Mouse (Mus musculus) neural tube, embryonic 13.5 days (tissue): Measurements from ENCODE around the gene Sorcs2. TPM values are rescaled to one million over a fixed set of nuclear protein-coding genes. Genes with fewer than 3 reads are reported as not detected.

Source experiments
- ATAC-seq: fragments of 200-750 bp; cut with Nextera tagmentation; 2 replicates; pipeline ENCODE4 v1.8.0; 2017; ENCODE audit warnings: low read depth, mild to moderate bottlenecking, moderate TSS enrichment, moderate library complexity
- H3K27ac ChIP-seq: fragments of 300-500 bp; sonication (generic); replicated peaks from 2 replicates; pipeline ENCODE4 v1.5.1; 2015; ENCODE audit warnings: moderate library complexity, mild to moderate bottlenecking, inconsistent platforms
- H3K27me3 ChIP-seq: fragments of 300-500 bp; sonication (generic); 2 replicates; pipeline ENCODE4 v1.6.1; 2015; ENCODE audit warnings: mild to moderate bottlenecking, inconsistent platforms
- H3K36me3 ChIP-seq: fragments of 300-500 bp; sonication (generic); 2 replicates; pipeline ENCODE4 v1.6.1; 2015; ENCODE audit warnings: mild to moderate bottlenecking, inconsistent platforms
- H3K4me1 ChIP-seq: fragments of 300-500 bp; sonication (generic); replicated peaks from 2 replicates; pipeline ENCODE4 v1.6.1; 2015; ENCODE audit warnings: inconsistent platforms
- H3K4me2 ChIP-seq: fragments of 300-500 bp; sonication (generic); 2 replicates; pipeline ENCODE4 v1.6.1; 2015; ENCODE audit warnings: inconsistent platforms, mild to moderate bottlenecking, moderate library complexity
- H3K4me3 ChIP-seq: fragments of 300-500 bp; sonication (generic); 2 replicates; pipeline ENCODE4 v1.5.1; 2015; ENCODE audit warnings: mild to moderate bottlenecking, inconsistent platforms
- H3K9ac ChIP-seq: fragments of 300-500 bp; sonication (generic); 2 replicates; pipeline ENCODE4 v1.6.1; 2015; ENCODE audit warnings: moderate library complexity, mild to moderate bottlenecking, inconsistent platforms
- H3K9me3 ChIP-seq: fragments of 300-500 bp; sonication (generic); 2 replicates; pipeline ENCODE4 v1.6.1; 2016; ENCODE audit warnings: inconsistent platforms
- WGBS: fragments of 180-500 bp; shearing (Covaris S2); methylation state at CpG from one replicate; pipeline ENCODE4 v1.1.7; 2015; 5-methylcytosine and 5-hydroxymethylcytosine counted together
- polyA plus RNA-seq: library from polyadenylated mRNA; unstranded; fragments of >200 nt; fragmentation: Nextera tagmentation; extraction: Ambion mirVana; gene quantifications from 2 replicates; pipeline ENCODE4 v1.2.1, GENCODE M21; 2015

Sorcs2 gene
- polyA plus RNA-seq, 1 experiment from 2014 or later: 11.4 TPM

DNA sequence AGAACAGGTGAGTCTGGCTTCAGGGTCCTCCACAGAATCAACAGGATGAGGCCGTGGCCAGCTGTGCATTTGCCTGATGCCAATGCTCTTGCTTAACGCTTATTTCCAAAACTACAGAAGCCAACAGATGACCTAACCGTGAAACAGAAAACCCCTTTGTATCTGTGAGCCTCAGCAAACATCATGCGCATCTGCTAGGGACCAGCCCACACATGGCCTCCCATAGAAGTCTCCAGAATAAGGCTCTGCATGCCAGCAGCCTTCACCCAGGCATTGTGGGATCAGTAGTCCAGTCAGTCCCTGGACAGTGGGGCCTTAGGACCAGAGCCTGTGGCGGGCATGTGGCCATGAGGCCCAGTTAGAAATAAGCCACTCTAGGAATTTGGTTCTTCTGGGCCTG, 194.5 kb downstream of the Sorcs2 start:
- H3K9me3 ChIP-seq: no peaks in the 10 kb centered on the region
- no peaks in the 10 kb centered on the region for H3K27me3 ChIP-seq
- WGBS: 88% methylated on average over 5 of the region's 5 CpGs
- H3K36me3 ChIP-seq: no peaks in the 10 kb centered on the region
- ATAC-seq: no peak
- no peaks in the 10 kb centered on the region for H3K4me1 ChIP-seq
- H3K4me2 ChIP-seq: no peak overlapping the region
- no peak overlapping the region for H3K27ac ChIP-seq
- H3K9ac ChIP-seq: no peak overlapping the region
- H3K4me3 ChIP-seq: no peak overlapping the region

DNA sequence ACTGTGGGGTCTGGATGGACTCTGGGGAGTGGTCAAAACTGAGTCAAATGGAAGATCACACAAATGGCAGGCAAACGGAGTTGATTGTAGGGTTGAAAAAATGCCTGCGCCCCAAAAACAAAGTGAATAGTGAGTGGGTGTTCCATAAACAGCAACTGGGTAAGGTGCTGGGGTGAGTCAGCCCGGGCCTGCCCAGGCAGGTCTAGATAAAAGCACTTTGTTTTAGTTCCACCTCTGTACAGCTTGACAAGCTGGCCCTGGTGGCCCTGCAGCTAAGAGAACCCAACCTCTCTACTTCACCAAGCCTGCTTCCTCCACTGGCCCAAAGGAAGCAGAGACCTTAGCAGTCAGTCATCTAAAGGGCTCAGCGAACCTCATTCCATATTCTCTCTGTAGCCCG, 195.2 kb downstream of the Sorcs2 start:
- Histone ChIP-seq H3K4me1 (no peaks in the 10 kb centered on the region), H3K27me3 (no peaks in the 10 kb centered on the region), H3K9me3 (no peaks in the 10 kb centered on the region), H3K4me3 (no peak overlapping the region), H3K36me3 (no peaks in the 10 kb centered on the region), H3K4me2 (no peak overlapping the region), H3K27ac (no peak overlapping the region), H3K9ac (no peak overlapping the region)
- 79% methylated on average over 5 of the region's 5 CpGs for WGBS
- no peak for ATAC-seq

DNA sequence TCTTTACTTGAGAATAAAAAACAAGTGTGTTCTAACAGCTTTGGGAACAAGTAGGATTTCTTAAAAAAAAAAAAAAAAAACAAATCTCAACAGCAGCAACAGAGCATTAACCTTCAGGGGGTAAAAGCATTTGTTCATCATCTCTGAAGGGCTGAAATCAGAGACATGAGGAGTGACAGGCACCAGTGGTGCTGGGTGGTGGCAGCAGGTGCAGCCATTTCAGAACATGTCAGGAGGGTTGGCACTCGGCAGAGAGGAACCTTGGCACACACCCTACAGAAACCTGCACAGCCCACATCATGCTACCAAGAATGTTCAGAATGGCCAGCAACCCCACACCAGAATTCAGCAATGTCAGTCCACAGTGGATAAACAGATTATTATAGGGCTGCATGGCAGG, 198.4 kb downstream of the Sorcs2 start:
- H3K27me3 ChIP-seq: no peaks in the 10 kb centered on the region
- ATAC-seq: no peak
- peaks cover 11% of the 10 kb centered on the region for H3K4me1 ChIP-seq
- 74% methylated on average over 1 of the region's 1 CpGs for WGBS
- no peak overlapping the region for H3K4me2 ChIP-seq
- no peak overlapping the region for H3K4me3 ChIP-seq
- H3K27ac ChIP-seq: no peak overlapping the region
- H3K9me3 ChIP-seq: no peaks in the 10 kb centered on the region
- no peak overlapping the region for H3K9ac ChIP-seq
- H3K36me3 ChIP-seq: no peaks in the 10 kb centered on the region

DNA sequence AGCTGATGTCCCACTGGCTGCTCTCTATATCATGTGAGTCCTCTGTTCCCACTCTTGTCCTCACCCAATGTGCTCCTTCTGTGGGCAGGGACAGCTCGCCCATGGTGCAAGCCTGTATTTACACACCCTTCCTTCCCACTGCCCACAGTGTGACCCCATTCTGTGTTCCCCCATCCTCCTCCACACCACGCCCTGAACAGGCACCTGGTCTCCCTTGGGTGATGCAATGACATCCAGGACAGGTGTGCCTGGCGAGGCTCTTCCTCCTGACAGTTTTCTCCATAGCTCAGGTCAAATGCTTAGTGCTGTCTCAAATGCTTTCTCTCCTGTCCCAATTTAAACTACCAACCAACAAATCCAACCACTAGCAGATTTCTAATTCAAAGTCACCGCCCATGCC, 202.5 kb downstream of the Sorcs2 start:
- no peak for ATAC-seq
- Histone ChIP-seq H3K36me3 (no peaks in the 10 kb centered on the region), H3K27ac (no peak overlapping the region), H3K9me3 (no peaks in the 10 kb centered on the region), H3K4me2 (no peak overlapping the region), H3K4me1 (peaks cover 15% of the 10 kb centered on the region), H3K9ac (no peak overlapping the region), H3K27me3 (no peaks in the 10 kb centered on the region), H3K4me3 (no peak overlapping the region)
- 88% methylated on average over 4 of the region's 4 CpGs for WGBS

DNA sequence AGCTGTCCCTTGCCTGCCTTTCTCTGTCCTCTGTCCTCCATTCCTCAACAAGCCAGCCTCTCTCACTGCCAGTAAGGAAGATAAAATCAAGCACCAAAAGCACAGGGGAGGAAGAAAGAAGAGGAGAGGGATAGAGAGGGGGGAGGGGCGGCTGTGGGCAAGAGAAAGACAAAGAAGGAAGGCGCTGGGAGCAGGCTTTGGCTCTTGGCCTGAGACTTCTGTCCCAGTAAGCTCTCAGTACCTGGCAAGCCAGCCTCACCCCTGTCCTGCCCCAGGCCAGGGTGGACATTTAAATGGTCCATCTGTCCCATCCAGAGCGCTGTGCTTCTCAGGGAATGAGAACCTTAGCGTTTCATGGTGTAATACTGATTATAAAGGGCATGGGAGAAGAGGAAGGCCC, 203.3 kb downstream of the Sorcs2 start:
- peak overlapping the region; percentile 27; the same call in 1 of the 2 replicates for H3K9ac ChIP-seq
- H3K4me1 ChIP-seq: peaks cover 15% of the 10 kb centered on the region
- no peaks in the 10 kb centered on the region for H3K27me3 ChIP-seq
- no peak overlapping the region for H3K27ac ChIP-seq
- no peak overlapping the region for H3K4me3 ChIP-seq
- H3K4me2 ChIP-seq: no peak overlapping the region
- 47% methylated on average over 4 of the region's 4 CpGs for WGBS
- H3K9me3 ChIP-seq: no peaks in the 10 kb centered on the region
- H3K36me3 ChIP-seq: no peaks in the 10 kb centered on the region
- ATAC-seq: no peak

DNA sequence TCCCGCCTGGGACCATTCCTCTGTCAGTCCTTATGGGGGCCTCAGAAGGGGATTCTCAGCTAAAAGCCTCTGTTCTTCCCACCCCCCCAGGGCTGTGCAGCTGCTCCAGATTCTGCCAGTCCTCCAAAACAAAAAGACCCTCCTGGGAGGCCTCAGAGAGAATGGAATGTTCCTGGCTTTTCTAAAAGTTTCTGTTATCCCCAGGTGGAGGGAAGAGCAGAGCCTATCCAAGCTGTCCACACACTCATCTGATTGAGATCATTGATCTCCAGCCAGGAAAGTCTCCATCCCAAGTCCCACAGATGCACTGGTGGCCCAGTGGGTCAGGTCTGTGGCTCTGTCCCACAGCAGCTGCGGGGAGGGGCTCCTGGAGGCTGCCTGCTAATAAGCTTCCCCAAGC, 205.3 kb downstream of the Sorcs2 start:
- no peak for ATAC-seq
- no peaks in the 10 kb centered on the region for H3K9me3 ChIP-seq

DNA sequence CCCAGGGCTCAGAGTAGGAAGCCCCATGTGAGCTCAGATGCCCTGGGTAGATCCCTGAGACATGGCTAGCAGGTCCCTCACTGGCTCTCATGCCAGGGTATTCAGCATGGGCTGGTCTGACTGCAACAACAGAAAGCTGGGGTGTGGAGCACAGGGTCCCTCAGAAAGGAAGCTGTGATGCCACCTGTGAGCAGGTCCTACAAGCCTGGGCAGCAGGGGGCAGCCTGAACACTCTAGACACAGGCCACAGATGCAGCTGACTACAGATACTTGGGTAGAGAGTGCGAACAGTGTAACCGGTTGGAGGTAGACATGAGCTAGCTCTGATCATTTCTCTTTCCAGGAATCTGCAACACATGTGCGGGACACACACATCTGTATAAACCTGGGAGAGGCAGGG, 206.1 kb downstream of the Sorcs2 start:
- WGBS: 85% methylated on average over 3 of the region's 3 CpGs
- H3K27me3 ChIP-seq: no peaks in the 10 kb centered on the region
- H3K9ac ChIP-seq: no peak overlapping the region
- H3K4me1 ChIP-seq: peaks cover 15% of the 10 kb centered on the region
- no peaks in the 10 kb centered on the region for H3K9me3 ChIP-seq
- H3K4me2 ChIP-seq: no peak overlapping the region
- no peak for ATAC-seq
- H3K27ac ChIP-seq: no peak overlapping the region
- no peaks in the 10 kb centered on the region for H3K36me3 ChIP-seq
- H3K4me3 ChIP-seq: no peak overlapping the region

More for the DNA sequence above, 205.3 kb downstream of the Sorcs2 start:
- no peaks in the 10 kb centered on the region for H3K27me3 ChIP-seq
- WGBS: 86% methylated on average over 2 of the region's 2 CpGs
- peaks cover 15% of the 10 kb centered on the region for H3K4me1 ChIP-seq
- no peak overlapping the region for H3K4me2 ChIP-seq
- no peaks in the 10 kb centered on the region for H3K36me3 ChIP-seq
- no peak overlapping the region for H3K4me3 ChIP-seq
- H3K9ac ChIP-seq: no peak overlapping the region
- H3K27ac ChIP-seq: no peak overlapping the region

DNA sequence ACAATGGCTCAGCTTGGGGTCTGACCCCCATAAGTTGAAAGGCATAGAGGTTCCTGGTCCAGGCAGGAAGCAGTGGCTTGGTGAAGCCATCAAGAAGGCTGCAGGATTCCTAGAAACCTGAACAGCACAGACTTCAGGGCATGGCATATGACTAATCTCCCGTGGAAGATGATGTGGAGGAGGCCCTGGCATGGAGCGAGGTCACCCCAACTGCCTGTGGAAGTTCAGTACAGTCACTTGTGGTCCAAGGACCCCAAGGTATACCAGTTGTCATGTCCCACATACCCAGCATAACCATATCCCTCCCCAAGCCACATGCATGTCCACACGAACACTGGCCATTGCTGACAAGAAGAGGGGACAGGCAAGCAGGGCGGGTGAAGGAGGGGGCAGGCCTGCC, 206.7 kb downstream of the Sorcs2 start:
- peaks cover 15% of the 10 kb centered on the region for H3K4me1 ChIP-seq
- H3K4me3 ChIP-seq: no peak overlapping the region
- H3K9me3 ChIP-seq: no peaks in the 10 kb centered on the region
- H3K36me3 ChIP-seq: no peaks in the 10 kb centered on the region
- H3K9ac ChIP-seq: no peak overlapping the region
- H3K27ac ChIP-seq: no peak overlapping the region
- 87% methylated on average over 4 of the region's 4 CpGs for WGBS
- no peak for ATAC-seq
- H3K4me2 ChIP-seq: no peak overlapping the region
- H3K27me3 ChIP-seq: no peaks in the 10 kb centered on the region

DNA sequence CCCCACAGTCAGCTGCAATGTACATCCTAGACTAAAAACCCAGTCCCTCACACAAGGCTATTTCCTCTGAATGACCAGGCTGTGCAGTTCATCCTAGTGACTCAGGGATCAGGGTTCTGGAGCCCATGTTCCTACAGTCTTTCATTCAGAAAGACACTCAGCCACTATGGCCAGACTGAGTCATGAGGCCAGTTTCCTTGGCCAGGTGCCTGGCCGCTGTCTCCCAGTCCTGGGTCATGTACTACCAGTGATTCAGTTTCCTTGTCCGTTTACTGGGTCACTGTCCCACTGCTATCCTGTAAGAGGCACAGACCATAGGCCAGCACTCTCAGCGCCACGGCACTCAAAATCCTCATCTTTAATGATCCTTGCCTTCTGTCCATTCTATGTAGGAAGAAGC, 209.6 kb downstream of the Sorcs2 start:
- no peak overlapping the region for H3K4me3 ChIP-seq
- no peak overlapping the region for H3K9ac ChIP-seq
- no peaks in the 10 kb centered on the region; the same call in 1 of the 2 replicates for H3K27me3 ChIP-seq
- H3K27ac ChIP-seq: no peak overlapping the region
- no peaks in the 10 kb centered on the region; the same call in none of the 2 replicates for H3K4me1 ChIP-seq
- WGBS: 84% methylated on average over 4 of the region's 4 CpGs
- H3K9me3 ChIP-seq: no peaks in the 10 kb centered on the region
- H3K36me3 ChIP-seq: no peaks in the 10 kb centered on the region
- no peak for ATAC-seq
- no peak overlapping the region for H3K4me2 ChIP-seq

DNA sequence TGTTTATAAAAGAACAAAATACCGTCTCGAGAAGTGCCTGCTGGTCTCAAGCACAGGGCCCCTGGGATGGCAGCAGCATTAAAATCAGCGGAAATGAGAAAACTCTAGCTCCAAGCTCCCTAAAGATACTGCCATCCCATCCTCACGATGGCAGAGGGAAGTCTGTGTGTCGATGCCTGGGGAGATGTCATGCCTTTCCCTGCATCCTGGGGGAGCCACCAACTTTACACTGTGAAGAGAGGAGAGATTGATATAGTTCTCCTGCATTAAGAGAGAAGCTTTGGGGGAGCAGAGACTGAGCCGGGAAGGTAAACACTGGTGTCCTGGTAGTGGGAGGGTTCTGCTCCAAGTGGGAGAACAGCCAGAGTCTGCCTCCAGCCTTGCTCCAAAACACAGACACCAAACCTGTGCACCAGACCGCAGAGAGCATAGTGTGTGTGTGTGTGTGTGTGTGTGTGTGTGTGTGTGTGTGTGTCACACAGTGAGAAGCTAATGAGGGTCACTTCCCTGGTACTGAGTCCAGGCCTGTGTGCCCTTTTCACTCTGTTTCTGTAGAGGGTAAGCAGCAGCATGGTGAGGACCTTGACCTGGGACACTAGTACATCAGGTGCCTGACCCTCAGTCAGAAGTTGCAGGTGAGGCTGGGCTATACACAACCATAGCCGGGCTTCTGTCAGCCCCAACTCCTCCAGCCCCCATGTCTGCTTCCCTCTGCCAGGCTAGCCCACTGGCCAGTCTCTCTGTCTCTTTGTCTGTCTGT, 211.5 kb downstream of the Sorcs2 start:
- WGBS: 63% methylated on average over 8 of the region's 8 CpGs
- H3K36me3 ChIP-seq: no peaks in the 10 kb centered on the region
- H3K9me3 ChIP-seq: no peaks in the 10 kb centered on the region
- no peak overlapping the region for H3K27ac ChIP-seq
- H3K4me2 ChIP-seq: no peak overlapping the region
- no peaks in the 10 kb centered on the region; the same call in 1 of the 2 replicates for H3K27me3 ChIP-seq
- ATAC-seq: no peak; the same call in 1 of the 2 replicates
- H3K4me3 ChIP-seq: no peak overlapping the region
- no peak overlapping the region for H3K9ac ChIP-seq
- H3K4me1 ChIP-seq: peaks cover 6% of the 10 kb centered on the region; the same call in 1 of the 2 replicates

DNA sequence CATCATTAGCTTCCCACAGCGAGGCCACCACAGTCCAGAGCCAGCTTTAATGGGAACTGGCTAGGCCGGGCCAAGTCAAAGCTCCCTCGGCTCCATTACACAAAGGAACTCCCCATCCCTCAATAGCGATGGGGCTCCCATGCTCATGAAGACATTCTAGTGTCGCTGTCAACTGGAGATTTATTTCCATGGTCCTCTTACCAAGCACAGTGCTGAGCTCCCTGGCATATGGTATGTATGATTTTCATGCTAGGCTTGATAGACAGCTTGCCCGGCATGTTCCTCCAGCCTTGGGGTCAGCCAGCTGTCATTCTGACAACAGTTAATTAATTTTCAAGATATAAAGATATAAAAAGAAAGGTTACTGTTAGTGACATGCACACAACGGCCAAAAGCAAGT, 215.6 kb downstream of the Sorcs2 start:
- Histone ChIP-seq H3K4me3 (no peak overlapping the region), H3K27ac (no peak overlapping the region), H3K36me3 (no peaks in the 10 kb centered on the region), H3K27me3 (no peaks in the 10 kb centered on the region; the same call in 1 of the 2 replicates), H3K9me3 (no peaks in the 10 kb centered on the region), H3K4me2 (no peak overlapping the region), H3K9ac (no peak overlapping the region), H3K4me1 (peaks cover 6% of the 10 kb centered on the region; the same call in 1 of the 2 replicates)
- 67% methylated on average over 7 of the region's 7 CpGs for WGBS
- no peak for ATAC-seq

DNA sequence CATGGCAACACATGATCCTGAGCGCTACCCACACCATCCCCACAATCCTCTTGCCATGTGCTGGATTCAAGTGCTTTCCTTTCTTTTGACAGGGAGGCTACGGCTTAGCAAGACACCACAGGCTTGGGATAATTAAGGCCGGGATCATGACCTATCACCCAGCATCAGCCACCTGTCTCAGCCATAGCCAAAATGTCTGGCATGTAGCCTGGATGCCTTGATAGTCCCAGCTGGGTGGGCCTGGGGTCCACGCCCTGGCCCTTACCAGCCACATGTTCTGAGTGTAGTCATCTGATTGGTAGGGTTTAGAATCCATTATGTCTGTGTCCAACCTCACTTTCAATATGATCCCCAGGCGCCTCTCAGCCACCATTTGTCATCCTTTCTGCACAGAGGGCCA, 218.2 kb downstream of the Sorcs2 start:
- Histone ChIP-seq H3K9ac (no peak overlapping the region), H3K9me3 (no peaks in the 10 kb centered on the region), H3K36me3 (no peaks in the 10 kb centered on the region), H3K4me1 (peaks cover 19% of the 10 kb centered on the region), H3K4me3 (no peak overlapping the region), H3K27me3 (no peaks in the 10 kb centered on the region; the same call in 1 of the 2 replicates), H3K4me2 (no peak overlapping the region), H3K27ac (no peak overlapping the region)
- no peak for ATAC-seq
- 79% methylated on average over 5 of the region's 5 CpGs for WGBS

DNA sequence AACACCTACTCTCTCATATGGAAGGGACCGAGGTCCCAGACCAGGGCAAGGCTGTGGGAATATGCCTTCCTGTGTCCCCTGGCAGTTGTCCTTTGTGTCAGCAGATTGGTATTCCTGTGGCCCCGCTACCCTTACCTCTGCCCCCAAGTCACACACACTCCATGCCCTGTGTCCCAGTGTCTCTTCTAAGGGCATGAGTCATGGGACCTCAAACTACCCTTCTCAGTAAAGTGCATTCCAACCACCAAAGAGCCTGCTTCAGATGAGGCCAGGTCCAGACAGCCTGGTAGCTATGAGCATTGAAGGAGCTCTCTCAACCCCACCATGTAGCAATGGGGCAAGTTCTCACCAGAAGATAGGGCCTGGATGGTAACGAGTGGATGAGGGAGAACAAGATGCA, 219.2 kb downstream of the Sorcs2 start:
- Histone ChIP-seq H3K27me3 (no peaks in the 10 kb centered on the region), H3K27ac (no peak overlapping the region), H3K9ac (no peak overlapping the region), H3K4me2 (no peak overlapping the region), H3K4me3 (no peak overlapping the region), H3K9me3 (no peaks in the 10 kb centered on the region), H3K4me1 (peaks cover 24% of the 10 kb centered on the region), H3K36me3 (no peaks in the 10 kb centered on the region)
- no peak for ATAC-seq
- 97% methylated on average over 3 of the region's 3 CpGs for WGBS
